Mouse (Mus musculus) myocyte (in vitro differentiated cells): ENCODE measurements around the gene Ramac.

Source experiments
- MAX ChIP-seq: IDR thresholded peaks from one replicate; pipeline ENCODE4 v1.6.1; 2011; ENCODE audit warnings: low read depth, mild to moderate bottlenecking, control low read depth
- MYOD1 ChIP-seq, 3 experiments: IDR thresholded peaks; one replicate each; pipeline ENCODE4 v1.6.1; 2011; ENCODE audit warnings: control low read depth in 2 of 3, low read depth in 2 of 3, mild to moderate bottlenecking in 2 of 3, moderate library complexity in 1 of 3; ENCODE audit not compliant: insufficient read length in 2 of 3, control insufficient read depth in 1 of 3
- POLR2A ChIP-seq: IDR thresholded peaks from one replicate; pipeline ENCODE4 v1.6.1; 2011; ENCODE audit warnings: low read depth, mild to moderate bottlenecking, control low read depth, moderate library complexity; ENCODE audit not compliant: insufficient read length
- POLR2AphosphoS2 ChIP-seq: IDR thresholded peaks from one replicate; pipeline ENCODE4 v1.6.1; 2011; ENCODE audit warnings: low read depth, control low read depth; ENCODE audit not compliant: insufficient read length
- TCF3 ChIP-seq: IDR thresholded peaks from one replicate; pipeline ENCODE4 v1.6.1; 2011; ENCODE audit warnings: low read depth, control low read depth; ENCODE audit not compliant: insufficient read length
- USF1 ChIP-seq: IDR thresholded peaks from one replicate; pipeline ENCODE4 v1.6.1; 2011; ENCODE audit warnings: low read depth, mild to moderate bottlenecking, control low read depth, moderate library complexity

- TF ChIP-seq MAX, result no peak
- TF ChIP-seq POLR2A, result no peak
- no peak for TF ChIP-seq USF1
- TF ChIP-seq POLR2AphosphoS2, result no peak
- no peak for TF ChIP-seq TCF3
- no peak for TF ChIP-seq MYOD1 (IDR thresholded peaks at IDR 0.05; ENCODE audit: control insufficient read depth in 1 of 3, insufficient read length in 2 of 3, low read depth in 2 of 3)
Observed at GRCm38 (mm10) chr7:81777667-81778218, 15.0 kb downstream of the Ramac start.
